Mouse (Mus musculus) embryo, embryonic 10.5 days (tissue): ENCODE measurements at regions not wholly inside any gene's neighbourhood (a gene's known extent, or its start where the extent isn't known, plus 50 kb on each side); places are given as distances from the start of the nearest gene placed in this dataset.

ENCODE experiments used
- DNase-seq: peaks from one replicate; pipeline ENCODE4 v3.0.0-alpha.2; 2015; ENCODE audit warnings: low spot score

DNA sequence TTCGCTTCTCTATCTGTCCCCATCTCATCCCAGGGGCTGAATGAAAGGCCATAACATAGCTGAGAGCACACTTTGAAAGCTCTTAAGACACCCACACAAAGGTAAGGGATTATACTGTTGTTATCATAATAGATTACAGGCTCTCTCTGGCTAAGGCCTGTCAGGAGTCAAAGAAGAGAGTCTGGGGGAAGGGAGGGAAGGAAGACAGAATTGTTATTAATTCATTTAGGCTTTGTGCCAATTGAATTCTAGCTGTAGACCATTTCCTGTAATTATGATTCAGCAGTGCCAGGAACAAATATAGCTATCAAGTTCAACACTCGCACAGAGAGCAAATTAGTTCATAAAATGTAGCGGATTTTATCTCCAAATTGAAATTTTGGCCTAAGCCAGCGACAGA lies 369.3 kb upstream of the Gm10306 start:
- no peak for DNase-seq

DNA sequence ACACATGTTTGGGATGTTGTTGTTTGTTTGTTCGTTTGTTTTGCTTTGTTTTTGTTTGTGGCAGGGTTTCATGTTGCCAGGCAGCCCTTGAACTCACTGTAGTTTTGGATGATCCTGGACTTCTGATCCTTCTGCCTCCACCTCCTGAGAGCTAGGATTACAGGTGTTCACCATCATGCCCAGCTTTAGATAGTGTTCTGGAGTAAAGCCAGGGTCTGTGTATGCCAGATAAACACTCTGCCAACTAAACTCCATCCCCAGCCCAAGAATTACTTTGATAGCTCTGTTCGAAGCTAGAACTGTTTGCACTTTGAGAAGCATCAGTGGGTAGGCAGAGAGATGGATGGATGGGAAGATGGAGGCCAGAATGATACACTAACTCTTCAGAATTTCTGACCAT lies 368.0 kb upstream of the Gm10306 start:
- DNase-seq, result no peak

- DNase-seq, result no peak
Observed at GRCm38 (mm10) chr4:94188888-94189287, 367.5 kb upstream of the Gm10306 start.

- DNase-seq, result no peak
Observed at GRCm38 (mm10) chr4:94190940-94191339, 365.4 kb upstream of the Gm10306 start.

DNA sequence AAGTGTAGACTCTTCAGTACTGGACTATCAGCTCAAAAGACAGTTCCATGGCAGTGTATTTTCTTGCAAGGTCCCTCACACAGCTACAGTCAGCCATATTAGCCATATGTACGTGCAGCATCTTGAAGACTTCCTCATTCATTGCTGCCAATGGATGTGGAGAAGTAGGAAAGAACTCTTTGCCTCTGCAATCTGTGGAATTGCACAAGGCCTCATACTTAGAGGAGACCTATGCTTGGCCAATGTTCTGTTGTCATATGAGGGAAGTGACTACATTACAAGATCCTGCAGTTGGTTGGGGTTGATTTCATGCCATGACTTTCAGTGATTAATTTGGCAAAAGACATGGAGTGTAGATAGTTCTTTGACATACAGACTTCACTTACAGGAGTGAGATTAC lies 340.1 kb upstream of the Gm10306 start:
- DNase-seq, result no peak

DNA sequence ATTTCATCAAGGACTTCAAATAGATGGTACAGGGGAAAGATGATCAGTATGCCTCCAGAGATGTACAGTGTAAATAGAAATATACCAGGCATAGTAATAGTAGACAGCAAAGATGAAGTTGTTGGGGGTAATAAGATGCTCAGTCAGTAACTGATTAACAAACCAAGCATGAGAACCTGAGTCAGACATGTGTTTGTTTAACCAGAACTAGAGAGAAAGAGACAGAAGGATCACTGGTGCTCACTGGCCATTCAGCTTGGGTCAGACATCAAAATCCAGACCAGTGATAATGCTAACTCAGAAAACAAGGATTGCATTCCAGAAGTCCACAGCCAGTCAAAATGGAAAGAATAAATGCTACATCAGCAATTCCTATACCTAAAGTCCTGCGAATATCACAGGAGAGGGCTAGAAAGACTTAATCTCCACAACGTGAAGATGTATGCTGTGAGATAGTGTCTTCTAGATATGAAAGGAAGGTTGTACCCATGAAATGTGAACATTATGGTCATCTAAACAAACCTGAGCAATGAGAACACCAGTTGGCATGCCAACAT lies 320.6 kb upstream of the Gm10306 start:
- no peak for DNase-seq

DNA sequence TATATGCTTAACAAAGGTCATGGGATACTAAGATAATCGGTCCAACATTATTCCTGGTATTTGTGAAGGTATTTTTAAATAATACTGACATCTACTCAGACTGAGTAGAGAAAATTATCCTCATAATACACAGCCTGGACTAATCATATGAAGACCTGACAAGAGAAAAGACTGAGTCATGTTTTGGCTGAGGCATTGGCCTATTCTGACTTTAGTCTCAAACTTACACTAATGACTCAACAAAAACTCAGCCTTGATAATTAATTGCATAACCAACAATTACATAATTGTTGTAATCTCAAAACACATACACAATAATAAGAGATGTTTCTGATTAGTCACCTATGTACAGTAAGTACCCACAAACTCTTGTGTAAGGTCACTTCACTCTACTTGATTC lies 300.3 kb upstream of the Gm10306 start:
- DNase-seq, result no peak

GRCm38 (mm10) chr4:94261136-94261535 lies 295.2 kb upstream of the Gm10306 start:
- peak; percentile 2 for DNase-seq

GRCm38 (mm10) chr4:94281732-94282131 lies 274.6 kb upstream of the Gm10306 start:
- DNase-seq, result no peak

DNA sequence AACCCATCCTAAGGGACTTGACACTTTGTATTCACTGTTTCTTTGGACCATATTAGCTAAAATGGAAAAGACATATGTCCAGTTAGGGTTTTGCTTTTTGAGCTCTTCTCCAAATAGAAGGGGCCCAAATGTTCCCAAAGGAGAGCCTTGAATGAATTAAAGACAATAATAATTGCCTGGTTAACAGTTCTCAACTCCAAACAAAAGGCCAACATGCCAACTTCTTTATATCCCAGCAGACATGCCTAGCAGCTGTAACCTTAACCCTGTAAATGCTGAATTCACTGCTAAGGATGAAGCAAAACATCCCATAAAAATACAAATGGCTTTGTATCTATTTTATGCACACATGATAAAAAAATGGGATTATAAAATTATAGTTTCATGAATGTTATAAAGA lies 264.2 kb upstream of the Gm10306 start:
- no peak for DNase-seq

DNA sequence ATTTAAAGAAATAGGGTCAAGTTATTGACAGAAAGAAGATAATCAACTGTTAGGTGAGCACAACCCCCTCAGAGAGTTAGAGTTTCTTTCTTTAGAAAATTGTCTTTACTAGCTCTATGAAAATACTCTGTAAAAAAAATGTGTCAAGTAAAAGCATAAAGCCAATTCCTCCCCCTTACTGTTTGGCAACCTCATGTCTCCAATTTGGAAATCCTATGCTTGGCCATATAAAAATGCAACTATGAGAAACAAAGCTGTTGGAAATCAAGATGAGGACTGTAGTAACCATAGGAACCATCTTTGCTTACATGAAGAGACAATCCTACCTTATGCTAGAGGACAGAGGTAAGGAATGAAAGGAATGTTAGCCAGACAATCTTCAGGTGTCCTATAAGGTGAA lies 239.0 kb upstream of the Gm10306 start:
- DNase-seq, result no peak

DNA sequence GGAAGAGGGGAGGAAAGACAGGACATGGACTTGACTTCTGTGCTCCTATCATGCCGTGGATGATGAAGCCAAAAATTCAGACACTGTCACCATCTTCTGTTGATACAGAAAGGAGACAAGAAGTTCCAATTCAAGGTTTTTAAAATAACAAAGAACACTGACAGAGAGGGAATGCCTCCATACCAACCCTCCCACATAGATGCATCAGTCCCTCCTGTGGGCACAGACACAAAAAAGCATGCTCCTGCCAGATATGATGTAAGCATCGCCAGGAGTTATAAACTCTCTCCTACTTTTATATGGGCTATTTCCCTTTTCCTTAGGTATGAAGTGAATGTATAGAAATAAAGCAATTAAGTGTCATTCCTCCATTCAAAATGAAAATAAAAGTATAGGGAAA lies 229.6 kb upstream of the Gm10306 start:
- DNase-seq, result no peak

- DNase-seq, result no peak
Observed at GRCm38 (mm10) chr4:94343331-94343730, 213.0 kb upstream of the Gm10306 start.

DNA sequence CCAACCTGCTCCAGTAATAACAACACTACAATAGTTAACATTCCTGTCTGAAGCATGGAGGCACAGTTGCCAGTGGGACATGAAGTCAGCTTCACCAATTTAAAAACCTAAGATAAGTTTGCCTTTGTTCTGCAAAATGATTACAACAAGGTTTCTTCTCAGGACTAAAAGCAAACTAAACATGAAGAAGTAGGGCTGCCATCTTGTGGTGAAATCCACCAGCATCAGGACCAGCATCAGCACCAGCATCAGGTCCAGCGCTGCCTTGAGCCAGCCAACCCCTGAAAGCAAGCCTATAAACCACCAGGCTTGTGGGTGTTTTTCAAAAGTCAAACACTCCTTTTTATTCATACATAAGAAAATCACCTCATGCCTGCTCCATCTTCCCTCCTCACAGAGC lies 207.1 kb upstream of the Gm10306 start:
- DNase-seq, result peak; percentile 30

GRCm38 (mm10) chr4:94356982-94357381 lies 199.4 kb upstream of the Gm10306 start:
- DNase-seq, result no peak

GRCm38 (mm10) chr4:94360810-94361527 lies 195.4 kb upstream of the Gm10306 start:
- DNase-seq, result no peak

- no peak for DNase-seq
Observed at GRCm38 (mm10) chr4:94361528-94362217, 194.7 kb upstream of the Gm10306 start.

- no peak for DNase-seq
Observed at GRCm38 (mm10) chr4:94365375-94365774, 191.0 kb upstream of the Gm10306 start.

- no peak for DNase-seq
Observed at GRCm38 (mm10) chr4:94367174-94367573, 189.2 kb upstream of the Gm10306 start.

DNA sequence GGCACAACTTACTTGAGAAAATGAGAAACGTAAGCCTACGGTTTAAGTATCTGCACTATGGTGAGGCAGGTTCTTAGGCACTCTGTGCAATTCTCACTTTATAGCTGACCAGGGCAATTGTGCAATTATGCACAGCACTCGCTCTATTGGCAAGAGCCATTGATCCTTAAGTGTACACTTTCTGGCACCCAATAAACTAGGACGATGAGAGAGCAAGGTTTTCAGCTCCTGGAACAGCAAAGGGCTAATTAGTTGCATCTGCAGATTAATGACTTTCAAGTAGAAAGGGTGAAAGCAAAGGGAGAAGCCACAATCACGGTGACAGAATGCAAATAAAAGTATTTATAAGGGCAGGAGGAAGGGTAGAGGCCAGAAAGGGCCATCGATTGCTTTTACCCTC lies 185.4 kb upstream of the Gm10306 start:
- DNase-seq, result no peak

- no peak for DNase-seq
Observed at GRCm38 (mm10) chr4:94376256-94376655, 180.1 kb upstream of the Gm10306 start.

GRCm38 (mm10) chr4:94385703-94386102 lies 170.6 kb upstream of the Gm10306 start:
- DNase-seq, result no peak

DNA sequence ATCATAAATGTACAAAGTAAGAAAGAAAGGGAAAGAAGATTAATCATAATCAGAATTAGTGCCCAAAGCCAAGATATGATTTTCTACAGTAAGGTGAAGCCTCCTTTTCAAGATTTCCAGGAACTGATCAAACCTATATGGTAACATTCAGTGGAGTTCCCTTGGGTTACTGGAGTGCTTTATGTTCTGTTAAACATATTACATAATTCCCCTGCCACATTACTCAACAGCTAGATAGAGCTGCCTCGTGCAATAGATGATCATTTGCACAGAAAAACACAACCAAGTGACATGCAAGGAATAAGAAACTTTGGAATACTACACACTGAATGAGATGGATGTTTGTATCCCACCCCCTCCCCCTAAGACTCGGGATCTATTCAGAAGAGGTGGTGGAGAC lies 168.0 kb upstream of the Gm10306 start:
- no peak for DNase-seq

DNA sequence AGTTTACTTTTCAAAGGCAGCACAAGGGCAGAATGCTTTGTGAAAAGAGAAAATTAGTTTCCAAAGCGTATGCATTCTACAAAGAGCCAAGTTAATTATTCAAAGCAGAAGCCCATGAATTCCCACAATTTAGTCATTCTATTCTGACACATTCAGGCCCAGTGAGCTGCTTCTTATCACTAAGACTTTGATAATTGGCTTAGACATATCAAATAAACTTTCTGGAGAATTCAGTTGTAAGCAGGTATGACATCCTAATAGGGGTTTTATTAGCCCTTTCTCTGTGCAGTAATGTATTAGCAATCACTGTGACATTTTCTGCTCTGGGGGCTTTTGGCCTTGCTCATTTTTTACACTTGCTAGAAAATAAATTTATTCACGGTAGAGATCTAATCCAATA lies 161.9 kb upstream of the Gm10306 start:
- no peak for DNase-seq
